Mouse (Mus musculus) midbrain, embryonic 10.5 days (tissue): ENCODE data around the gene Trpv2. TPM values are rescaled to one million over a fixed set of nuclear protein-coding genes. Genes with fewer than 3 reads are reported as not detected.

Source experiments
- DNase-seq: peaks from one replicate; pipeline ENCODE4 v3.0.0-alpha.2; 2017; ENCODE audit warnings: low spot score
- H3K27ac ChIP-seq: fragments of 300-500 bp; sonication (generic); replicated peaks from 2 replicates; pipeline ENCODE4 v1.5.1; 2016; ENCODE audit warnings: mild to moderate bottlenecking
- H3K27me3 ChIP-seq: fragments of 300-500 bp; sonication (generic); 2 replicates; pipeline ENCODE4 v1.6.1; 2016; ENCODE audit warnings: low read depth, mild to moderate bottlenecking; ENCODE audit not compliant: poor library complexity, severe bottlenecking
- H3K36me3 ChIP-seq: fragments of 300-500 bp; sonication (generic); 2 replicates; pipeline ENCODE4 v1.6.1; 2016; ENCODE audit warnings: mild to moderate bottlenecking, moderate library complexity
- H3K4me1 ChIP-seq: fragments of 300-500 bp; sonication (generic); 2 replicates; pipeline ENCODE4 v1.6.1; 2016
- H3K4me3 ChIP-seq: fragments of 300-500 bp; sonication (generic); 2 replicates; pipeline ENCODE4 v1.5.1; 2016; ENCODE audit warnings: mild to moderate bottlenecking, moderate library complexity
- H3K9me3 ChIP-seq: fragments of 300-500 bp; sonication (generic); replicated peaks from 2 replicates; pipeline ENCODE4 v1.6.1; 2016; ENCODE audit warnings: mild to moderate bottlenecking
- WGBS: fragments of 180-500 bp; shearing (Covaris S2); methylation state at CpG from one replicate; pipeline ENCODE4 v1.1.7; 2016; 5-methylcytosine and 5-hydroxymethylcytosine counted together
- polyA plus RNA-seq: library from polyadenylated mRNA; unstranded; fragments of >200 nt; fragmentation: Nextera tagmentation; extraction: Ambion mirVana; gene quantifications from 2 replicates; pipeline ENCODE4 v1.2.1, GENCODE M21; 2016

Trpv2 gene
- polyA plus RNA-seq, 1 experiment from 2014 or later: 3.5 TPM

GRCm38 (mm10) chr11:62598571-62598970 lies 24.3 kb downstream of the Trpv2 start:
- H3K4me3 ChIP-seq: no peak overlapping the region
- peaks cover 11% of the 10 kb centered on the region for H3K4me1 ChIP-seq
- WGBS: 89% methylated on average over 4 of the region's 4 CpGs
- no peaks in the 10 kb centered on the region for H3K27me3 ChIP-seq
- H3K27ac ChIP-seq: 0 out of 2 replicates have a peak overlapping the region, but pooled peaks have one; percentile 28
- no peak for DNase-seq
- H3K9me3 ChIP-seq: no peaks in the 10 kb centered on the region
- H3K36me3 ChIP-seq: peaks cover 5% of the 10 kb centered on the region

GRCm38 (mm10) chr11:62601732-62602618 lies 27.7 kb downstream of the Trpv2 start:
- Histone ChIP-seq H3K27me3 (no peaks in the 10 kb centered on the region), H3K9me3 (no peaks in the 10 kb centered on the region), H3K36me3 (peaks cover 39% of the 10 kb centered on the region), H3K4me3 (peak overlapping the region; percentile 86), H3K4me1 (peaks cover 41% of the 10 kb centered on the region), H3K27ac (peak overlapping the region; percentile 96)
- DNase-seq: no peak
- WGBS: 15% methylated on average over 17 of the region's 17 CpGs

- under 1% methylated on average over 58 of the region's 58 CpGs for WGBS
- no peaks in the 10 kb centered on the region for H3K9me3 ChIP-seq
- H3K27me3 ChIP-seq: no peaks in the 10 kb centered on the region
- peak; percentile 98 for DNase-seq
- peak overlapping the region; percentile 86 for H3K4me3 ChIP-seq
- peaks cover 47% of the 10 kb centered on the region for H3K36me3 ChIP-seq
- peaks cover 41% of the 10 kb centered on the region for H3K4me1 ChIP-seq
- peak overlapping the region; percentile 96 for H3K27ac ChIP-seq
These were observed 28.5 kb downstream of the Trpv2 start for GRCm38 (mm10) chr11:62602619-62603311.

- DNase-seq: no peak
- peak overlapping the region; percentile 86 for H3K4me3 ChIP-seq
- peak overlapping the region; percentile 96 for H3K27ac ChIP-seq
- peaks cover 54% of the 10 kb centered on the region for H3K36me3 ChIP-seq
- H3K4me1 ChIP-seq: peaks cover 38% of the 10 kb centered on the region
- WGBS: under 1% methylated on average over 13 of the region's 13 CpGs
- H3K9me3 ChIP-seq: no peaks in the 10 kb centered on the region
- no peaks in the 10 kb centered on the region for H3K27me3 ChIP-seq
These were observed 29.2 kb downstream of the Trpv2 start for GRCm38 (mm10) chr11:62603312-62604056.

DNA sequence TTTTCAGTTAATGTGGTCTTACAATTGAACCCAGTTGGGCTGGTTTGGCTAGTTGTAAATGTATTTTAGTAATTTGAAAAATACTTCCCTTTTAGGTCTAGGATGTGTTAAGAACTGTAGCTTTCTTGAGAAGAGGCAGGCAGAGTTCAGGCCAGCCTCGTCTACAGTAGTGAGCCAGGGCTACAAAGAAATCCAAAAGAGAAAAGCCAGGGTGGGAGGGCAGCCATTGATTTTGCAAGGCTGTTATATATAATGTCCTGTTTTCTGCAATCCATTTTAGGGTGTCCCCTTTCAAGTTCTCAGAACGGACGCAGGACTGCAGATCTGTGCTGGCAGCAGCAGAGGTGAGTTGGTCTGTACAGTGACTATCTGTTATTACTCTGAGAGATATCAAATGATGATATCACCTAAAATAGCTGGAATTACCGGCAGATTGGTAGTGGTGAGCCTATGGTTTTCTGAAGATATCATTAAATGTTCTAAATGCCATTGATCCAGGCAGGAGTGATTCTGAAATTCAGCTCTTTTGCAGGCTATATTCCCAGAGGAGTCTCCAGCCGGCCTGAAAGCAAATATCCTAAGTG lies 29.9 kb downstream of the Trpv2 start:
- WGBS: 17% methylated on average over 5 of the region's 5 CpGs
- Histone ChIP-seq H3K4me1 (peaks cover 37% of the 10 kb centered on the region), H3K9me3 (no peaks in the 10 kb centered on the region), H3K36me3 (peaks cover 61% of the 10 kb centered on the region), H3K27me3 (no peaks in the 10 kb centered on the region), H3K27ac (peak overlapping the region; percentile 96), H3K4me3 (peak overlapping the region; percentile 86)
- DNase-seq: no peak

- 31% methylated on average over 3 of the region's 3 CpGs for WGBS
- DNase-seq: no peak
These were observed 30.8 kb downstream of the Trpv2 start for GRCm38 (mm10) chr11:62604886-62605618.

DNA sequence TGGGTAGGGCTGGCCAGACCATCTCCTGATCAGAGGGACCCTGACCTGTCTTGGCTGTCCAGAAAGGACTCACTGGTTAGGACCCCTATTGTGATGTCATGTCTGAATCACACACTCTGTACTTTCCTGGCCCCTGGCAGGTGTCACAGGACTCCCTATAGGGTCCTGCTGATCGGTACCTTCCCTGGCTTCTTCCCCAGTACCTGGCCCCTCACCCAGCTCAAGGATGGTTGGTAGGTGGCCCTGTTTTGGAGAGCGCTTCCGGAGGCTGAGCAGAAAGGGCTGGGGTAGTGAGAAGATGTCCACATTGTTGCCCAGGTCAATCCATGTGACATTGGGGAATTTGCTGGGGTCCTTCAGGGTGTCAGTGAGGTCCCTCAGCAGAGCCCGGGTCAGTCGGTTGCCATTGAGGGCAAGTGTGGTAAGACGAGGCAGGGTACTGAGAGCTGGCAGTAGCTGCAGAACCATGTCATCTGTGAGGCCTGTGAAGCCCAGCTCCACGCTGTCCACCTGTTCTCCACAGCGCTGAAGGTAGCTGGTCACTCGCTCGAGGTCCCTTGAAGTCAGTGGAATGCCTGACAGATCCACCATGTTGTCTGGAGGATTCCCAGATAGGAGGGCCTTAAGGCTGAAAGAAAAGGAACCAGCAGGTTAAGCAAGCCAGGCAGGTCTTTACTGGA lies 31.5 kb downstream of the Trpv2 start:
- DNase-seq: peak; percentile 45
- Histone ChIP-seq H3K36me3 (peaks cover 76% of the 10 kb centered on the region), H3K4me1 (peaks cover 37% of the 10 kb centered on the region), H3K27me3 (no peaks in the 10 kb centered on the region), H3K27ac (peak overlapping the region; percentile 39; the same call in 1 of the 2 replicates), H3K9me3 (no peaks in the 10 kb centered on the region), H3K4me3 (peak overlapping the region; percentile 86)
- WGBS: 47% methylated on average over 10 of the region's 10 CpGs

More at GRCm38 (mm10) chr11:62604886-62605618, 30.8 kb downstream of the Trpv2 start:
- peak overlapping the region; percentile 96 for H3K27ac ChIP-seq
- peaks cover 70% of the 10 kb centered on the region for H3K36me3 ChIP-seq
- H3K9me3 ChIP-seq: no peaks in the 10 kb centered on the region
- peaks cover 37% of the 10 kb centered on the region for H3K4me1 ChIP-seq
- H3K4me3 ChIP-seq: peak overlapping the region; percentile 86
- no peaks in the 10 kb centered on the region for H3K27me3 ChIP-seq

GRCm38 (mm10) chr11:62606299-62607169 lies 32.2 kb downstream of the Trpv2 start:
- Histone ChIP-seq H3K27me3 (no peaks in the 10 kb centered on the region), H3K4me3 (peak overlapping the region; percentile 86; the same call in 1 of the 2 replicates), H3K9me3 (no peaks in the 10 kb centered on the region), H3K4me1 (peaks cover 37% of the 10 kb centered on the region), H3K27ac (0 out of 2 replicates have a peak overlapping the region, but pooled peaks have one; percentile 39), H3K36me3 (peaks cover 76% of the 10 kb centered on the region)
- DNase-seq: no peak
- WGBS: 76% methylated on average over 10 of the region's 10 CpGs

DNA sequence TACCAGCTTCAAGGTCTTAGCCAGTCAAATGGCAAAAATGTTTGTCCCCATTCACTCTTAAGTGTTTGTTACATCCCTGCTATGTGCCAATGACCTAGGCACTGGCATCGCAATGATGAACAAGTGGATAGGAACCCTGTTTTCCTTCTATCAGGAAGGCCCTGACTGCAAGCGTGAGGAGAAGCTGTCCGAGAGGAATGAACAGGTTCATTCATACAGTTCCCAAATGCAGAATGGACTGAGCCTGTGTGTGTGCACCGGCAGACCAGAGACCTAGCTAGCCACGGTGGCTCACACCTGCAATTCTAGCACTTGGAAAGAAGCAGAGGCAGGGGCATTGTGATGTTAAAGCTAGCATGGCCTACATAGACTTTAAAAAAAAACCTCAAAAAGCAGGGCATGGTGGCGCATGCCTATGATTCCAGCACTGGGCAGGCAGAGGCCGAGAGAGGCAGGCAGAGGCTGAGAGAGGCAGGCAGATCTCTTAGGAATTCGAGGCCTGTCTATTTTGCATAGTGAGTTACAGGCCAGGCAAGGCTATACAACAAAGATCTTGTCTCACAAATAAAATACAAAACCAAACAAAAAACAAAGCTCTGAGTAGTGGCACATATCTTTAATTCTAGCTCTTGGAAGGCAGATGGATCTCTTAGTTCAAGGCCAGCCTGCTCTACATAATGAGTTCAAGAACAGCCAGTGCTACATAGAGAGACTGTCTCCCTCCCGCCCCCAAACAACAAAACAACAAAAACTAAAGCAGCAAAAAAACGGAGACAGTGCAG lies 33.1 kb downstream of the Trpv2 start:
- 74% methylated on average over 10 of the region's 10 CpGs for WGBS
- H3K27me3 ChIP-seq: no peaks in the 10 kb centered on the region
- no peaks in the 10 kb centered on the region for H3K9me3 ChIP-seq
- DNase-seq: no peak
- peaks cover 81% of the 10 kb centered on the region for H3K36me3 ChIP-seq
- H3K27ac ChIP-seq: no peak overlapping the region
- peaks cover 37% of the 10 kb centered on the region for H3K4me1 ChIP-seq
- no peak overlapping the region for H3K4me3 ChIP-seq

DNA sequence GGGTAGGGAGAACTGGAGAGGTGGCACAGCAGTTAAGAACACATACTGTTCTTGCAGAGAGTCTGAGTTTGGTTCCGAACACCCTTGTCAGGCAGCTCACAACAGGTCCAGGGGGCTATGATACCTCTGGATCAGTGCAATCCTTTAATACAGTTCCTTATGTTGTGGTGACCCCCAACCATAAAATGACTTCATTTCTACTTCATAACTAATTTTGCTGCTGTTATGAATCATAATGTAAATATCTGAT lies 33.6 kb downstream of the Trpv2 start:
- Histone ChIP-seq H3K36me3 (peaks cover 81% of the 10 kb centered on the region), H3K27me3 (no peaks in the 10 kb centered on the region), H3K4me1 (peaks cover 42% of the 10 kb centered on the region), H3K27ac (no peak overlapping the region), H3K9me3 (no peaks in the 10 kb centered on the region), H3K4me3 (no peak overlapping the region)
- DNase-seq: no peak
- 97% methylated on average over 1 of the region's 1 CpGs for WGBS
